Mouse (Mus musculus) kidney, postnatal 10 days (tissue): Measurements from ENCODE around the gene Gm17402.

Experiments
- DNase-seq: peaks from one replicate; pipeline ENCODE4 v3.0.0; 2021; ENCODE audit warnings: mixed read lengths

Gene Gm17402

DNA sequence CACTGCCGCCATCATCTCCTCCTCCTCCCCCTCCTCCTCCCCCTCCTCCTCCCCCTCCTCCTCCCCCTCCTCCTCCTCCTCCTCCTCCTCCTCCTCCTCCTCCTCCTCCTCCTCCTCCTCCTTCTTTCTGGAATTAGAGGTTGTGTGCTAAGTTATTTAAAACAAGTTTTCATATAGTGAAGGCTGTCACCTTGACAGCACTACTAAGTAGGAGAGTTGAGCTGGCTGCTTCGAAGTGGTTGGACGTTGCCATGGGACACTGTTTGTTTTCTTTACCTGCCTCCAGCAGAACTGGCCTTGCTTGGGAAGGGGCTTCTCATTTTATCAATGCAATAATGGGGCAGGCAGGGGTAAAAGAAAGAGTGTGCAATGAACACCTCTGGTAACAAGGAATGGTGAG, at the start of gene Gm17402:
Gene Gm17402, minus strand, starts transcription at position 101 of the 400 bp plus-strand sequence.
- DNase-seq = no peak

DNA sequence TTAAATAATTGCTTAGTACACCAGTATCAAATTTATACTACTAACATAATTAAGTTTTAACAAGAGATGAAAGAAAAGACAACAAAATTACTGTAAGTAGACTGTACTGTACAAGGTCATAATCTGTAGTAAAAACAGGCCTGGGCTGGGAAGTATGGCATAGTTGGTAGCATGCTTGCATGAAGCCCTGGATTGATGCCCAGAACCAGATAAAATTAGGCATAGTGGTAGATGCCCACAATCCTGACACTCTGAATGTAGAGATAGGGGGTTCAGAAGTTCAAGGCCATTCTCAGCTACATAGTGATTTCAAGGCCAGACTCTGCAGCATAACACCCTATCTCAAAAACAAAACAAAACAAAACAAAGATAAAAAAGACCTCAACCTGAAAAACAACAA, 3.3 kb upstream of the Gm17402 start:
- no peak for DNase-seq

DNA sequence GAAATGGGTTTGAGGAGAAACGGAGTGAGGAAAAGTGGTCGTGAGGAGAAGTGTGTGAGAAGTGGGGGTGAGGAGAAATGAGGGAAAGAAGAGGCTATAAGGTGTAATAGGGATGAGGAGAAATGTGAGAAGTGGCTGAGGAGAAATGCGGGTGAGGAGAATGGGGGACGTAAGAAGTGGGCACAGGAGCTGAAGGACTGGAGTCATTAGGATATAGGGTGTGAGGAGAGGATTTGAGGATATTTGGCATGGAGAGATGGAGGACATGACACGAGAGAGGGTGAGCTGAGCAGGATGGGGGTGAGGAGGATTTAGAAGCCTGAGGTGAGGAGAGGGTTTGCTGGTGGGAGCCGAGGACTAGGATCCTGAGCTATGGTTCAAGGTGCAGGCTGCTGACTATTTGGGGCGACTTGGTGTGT, 594 bp downstream of the Gm17402 start:
- no peak for DNase-seq

DNA sequence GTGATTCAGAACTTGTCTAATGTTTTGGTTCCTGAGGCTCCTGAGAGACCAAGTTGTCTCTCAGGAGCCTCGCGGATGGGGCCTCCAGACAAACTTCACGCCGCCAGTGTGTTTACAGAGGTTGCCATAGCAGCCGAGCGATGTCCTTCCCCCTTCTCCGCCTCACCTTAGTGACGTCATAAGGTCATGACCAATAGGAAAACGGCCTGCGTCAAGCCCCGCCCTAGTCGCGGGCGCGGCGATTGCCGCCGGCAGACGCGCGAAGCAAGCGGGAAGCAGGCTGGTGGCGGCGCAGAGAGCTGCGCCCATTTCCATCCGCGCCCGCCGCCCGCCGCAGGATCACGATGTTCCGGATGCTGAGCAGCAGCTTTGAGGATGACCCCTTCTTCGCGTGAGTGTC, 1.1 kb downstream of the Gm17402 start, which contains the start of gene Mlf1:
Gene Mlf1, plus strand, starts transcription at position 226 of the 400 bp plus-strand sequence.
- DNase-seq = peak; percentile 89

DNA sequence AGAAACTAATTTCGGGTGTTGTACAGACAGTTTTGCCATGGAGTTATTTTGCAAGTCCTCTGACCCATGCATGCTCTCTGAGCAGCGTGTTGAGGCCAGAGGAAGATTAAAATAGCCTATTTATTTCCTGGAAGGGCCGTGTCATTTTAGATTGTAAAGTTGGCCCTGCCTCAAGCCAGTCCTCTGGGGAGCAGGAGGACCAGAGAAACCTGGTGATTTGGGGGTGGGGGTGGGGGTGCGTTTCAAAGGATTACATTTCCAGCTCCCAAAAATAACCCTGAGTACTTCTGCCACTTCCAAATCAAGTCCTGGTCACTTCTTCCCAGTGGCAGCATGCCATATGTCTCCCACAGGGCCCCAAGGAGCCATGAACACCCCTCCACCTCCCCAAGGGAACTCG, 2.2 kb downstream of the Gm17402 start:
- no peak for DNase-seq

DNA sequence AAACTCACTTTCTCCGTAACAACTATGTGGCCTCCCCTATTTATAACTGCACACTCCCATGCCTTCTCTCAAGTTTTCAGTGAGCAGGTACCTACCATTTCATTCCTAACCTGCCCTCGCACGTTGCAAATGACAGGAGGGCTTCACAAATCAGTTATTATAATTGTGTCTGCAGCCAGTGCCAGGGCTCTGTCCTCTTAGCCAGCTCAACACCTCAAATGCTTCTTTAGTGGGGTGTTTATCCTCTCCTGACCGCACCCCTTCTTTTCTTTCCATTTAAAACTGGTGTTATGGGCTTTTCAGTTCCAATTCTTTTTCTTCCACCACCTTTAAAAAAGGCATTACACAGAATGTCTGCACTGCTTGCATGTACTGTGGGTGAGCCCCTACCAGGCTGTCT, 2.8 kb downstream of the Gm17402 start:
- no peak for DNase-seq

DNA sequence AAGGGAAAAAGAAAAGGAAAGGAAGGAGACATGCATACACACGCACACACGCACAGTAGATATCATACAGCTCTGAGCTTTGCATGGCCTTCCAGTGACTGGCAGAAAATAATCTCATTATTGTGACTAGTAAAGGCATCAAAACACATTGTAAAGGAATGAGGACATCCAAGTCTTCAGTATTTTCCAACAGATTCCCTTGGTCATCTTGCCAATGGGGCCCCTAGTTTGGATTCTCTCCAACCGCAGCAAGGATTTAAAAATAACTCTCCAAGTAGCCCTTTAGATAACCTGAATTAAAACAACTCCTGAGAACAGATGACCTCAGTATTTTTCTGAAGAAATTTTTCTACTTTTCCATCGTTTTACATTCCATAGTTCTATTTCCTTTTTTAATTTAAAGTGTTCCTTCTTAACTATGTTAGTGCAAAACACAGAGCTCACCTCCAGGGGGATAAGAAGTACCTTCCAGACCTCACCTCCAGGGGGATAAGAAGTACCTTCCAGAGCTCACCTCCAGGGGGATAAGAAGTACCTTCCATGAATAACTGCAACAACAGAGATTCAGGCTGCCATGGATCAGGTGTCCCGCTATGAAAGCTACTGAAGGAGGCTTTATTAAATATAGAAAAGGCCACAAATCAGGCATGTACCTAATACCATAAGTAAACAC, 5.4 kb downstream of the Gm17402 start:
- DNase-seq = no peak

DNA sequence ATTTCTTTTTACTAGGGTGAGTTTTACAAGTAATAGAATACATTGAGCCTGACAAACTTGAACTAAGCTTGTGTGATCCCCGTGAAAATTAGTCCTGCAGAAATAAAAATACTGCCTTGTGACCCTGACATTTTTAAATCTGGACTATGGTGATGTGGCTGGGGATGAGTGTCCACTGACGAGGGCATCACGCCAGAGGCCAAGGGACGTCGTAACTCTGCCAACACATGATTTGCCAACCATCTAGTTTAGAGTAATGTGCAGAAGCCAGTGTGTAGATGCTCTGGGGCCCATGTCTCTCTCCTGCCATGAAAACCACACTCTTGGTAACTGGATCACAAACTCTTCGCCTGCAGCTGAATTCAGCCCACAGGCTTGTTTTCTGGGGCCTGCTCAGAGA, 7.5 kb downstream of the Gm17402 start:
- no peak for DNase-seq

DNA sequence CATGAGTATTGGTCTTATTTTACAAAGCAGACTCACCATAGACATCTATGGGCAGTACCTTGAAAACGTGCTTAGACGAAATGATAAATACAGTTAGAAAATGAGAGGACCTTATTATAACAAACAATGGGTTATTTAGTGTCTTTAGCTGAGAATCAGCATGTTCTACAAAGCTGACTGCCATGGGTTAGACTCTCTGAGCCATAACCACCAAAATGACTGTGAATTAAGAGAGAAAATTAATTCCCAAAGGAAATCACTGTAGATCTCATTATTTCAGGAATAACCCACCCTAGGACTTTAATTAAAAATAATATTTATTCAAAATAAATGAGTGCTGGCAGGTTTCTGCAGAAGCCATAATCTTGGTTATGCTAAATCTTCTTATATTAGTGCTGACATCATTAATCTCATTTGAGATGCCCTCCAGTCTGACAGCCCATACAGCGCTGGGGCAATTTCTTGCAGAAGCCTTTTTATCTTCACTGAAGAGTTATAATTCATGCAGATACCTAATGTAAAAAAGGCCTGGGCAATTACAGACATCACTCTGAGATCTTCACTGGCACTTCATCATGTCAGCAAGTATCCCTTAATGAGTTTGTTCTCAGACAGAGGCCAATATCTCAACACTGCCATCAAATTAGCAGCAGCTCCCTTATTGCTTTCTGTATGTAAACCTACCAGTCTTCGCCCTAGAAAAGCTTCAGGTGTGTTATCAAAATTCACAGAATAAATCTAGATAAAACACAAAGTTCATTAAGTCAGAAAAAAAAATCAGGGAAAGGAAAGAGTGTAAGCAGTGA, 8.7 kb downstream of the Gm17402 start:
- no peak for DNase-seq

DNA sequence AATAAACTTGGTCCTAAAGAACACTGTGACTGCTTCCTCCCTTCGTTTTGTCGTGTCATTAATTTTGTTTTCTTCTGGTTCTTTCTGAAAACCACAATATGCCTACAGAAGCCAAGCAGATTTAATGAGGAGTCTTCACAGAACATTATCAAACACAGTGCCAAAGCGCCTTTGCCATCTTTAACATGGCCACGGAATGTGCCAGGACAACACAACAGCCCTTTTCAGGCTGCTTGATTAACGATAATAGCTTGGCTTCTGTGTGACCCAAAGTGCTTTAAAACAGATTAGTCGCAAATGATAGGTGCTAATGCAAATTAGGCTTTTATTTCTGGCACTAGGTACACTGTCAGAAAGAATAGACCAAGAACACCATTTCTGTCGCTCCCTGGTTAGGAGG, 16.6 kb downstream of the Gm17402 start:
- DNase-seq = no peak

DNA sequence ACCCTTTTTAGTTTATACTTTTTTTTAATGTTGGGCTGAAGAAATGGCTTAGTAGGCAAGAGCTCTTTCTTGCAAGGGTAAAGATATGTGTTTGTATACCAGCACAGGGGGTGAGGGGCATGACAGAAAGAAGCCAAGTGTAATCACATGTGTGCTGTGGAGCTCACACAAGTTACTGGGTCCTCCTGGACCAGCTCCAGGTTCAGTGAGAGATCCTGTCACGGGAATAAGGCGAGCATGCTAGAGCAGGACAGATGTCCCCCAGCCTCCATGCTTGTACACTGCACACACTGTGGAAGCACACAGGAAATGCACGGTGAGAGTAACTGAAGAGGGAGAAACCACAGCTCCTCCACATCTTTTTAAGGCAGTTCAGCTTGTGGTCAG, 22.2 kb downstream of the Gm17402 start:
- DNase-seq = no peak

DNA sequence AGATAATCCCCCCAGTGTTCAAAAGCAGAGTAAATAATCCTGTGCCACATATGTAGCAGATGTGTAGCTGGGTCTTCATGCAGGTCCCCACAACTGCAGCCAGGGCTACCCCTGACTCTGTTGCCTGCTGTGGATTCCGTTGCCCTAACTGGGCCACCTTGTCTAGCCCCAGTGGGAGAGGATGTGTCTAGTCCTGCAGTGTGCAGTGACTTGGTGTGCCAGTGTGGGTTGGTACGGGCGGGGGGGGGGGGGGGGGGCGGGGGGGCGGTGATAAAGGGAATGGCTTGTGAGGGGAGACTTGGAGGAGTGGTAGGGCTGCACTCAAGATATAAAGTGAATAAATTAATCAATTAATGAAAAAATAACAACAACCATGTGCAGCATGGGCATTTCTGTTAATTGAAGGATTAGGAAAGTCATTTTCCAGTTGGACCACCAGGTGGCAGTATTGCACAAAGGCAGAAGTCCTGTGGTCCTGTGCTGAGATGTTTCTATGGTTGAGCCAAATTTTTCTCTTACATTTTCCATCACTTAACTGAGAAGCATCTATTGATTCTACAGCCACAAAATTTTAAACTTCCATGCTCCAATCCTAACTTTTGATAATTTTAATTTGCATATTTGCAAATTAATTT, 22.7 kb downstream of the Gm17402 start:
- DNase-seq = peak; percentile 47

DNA sequence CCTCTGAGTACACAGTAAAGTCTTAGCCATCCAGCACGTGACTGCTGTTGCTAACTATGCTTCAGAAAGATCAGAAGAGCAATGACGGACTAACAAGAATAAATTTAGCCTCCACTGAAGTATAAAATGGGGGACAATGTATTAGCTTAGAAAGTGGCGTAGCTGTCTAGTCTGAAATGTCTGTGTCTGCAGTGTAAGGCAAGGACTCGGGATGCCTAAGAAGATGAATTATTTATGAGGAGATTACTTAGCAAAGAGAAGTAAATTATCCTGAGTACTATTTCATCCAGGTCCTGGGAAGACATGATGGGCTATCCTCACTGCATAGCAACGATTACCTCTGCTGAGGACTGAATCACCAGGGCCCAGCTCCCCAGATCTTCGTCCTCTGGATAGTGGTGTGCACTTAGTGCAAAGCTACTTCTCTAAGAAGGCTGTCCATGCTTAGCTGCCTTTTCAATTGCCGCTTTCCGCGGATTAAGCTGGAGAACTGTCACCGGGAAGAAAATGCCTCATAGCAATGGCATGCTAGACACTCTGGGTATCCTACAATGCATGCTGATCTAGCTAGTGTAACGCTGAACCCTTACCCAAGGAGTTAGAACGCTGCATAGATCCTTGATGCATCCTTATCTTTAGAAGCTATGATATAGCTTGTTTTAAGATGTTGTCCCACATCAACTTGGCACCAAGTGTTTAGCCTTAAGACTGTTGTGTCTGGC, 23.4 kb downstream of the Gm17402 start:
- no peak for DNase-seq

DNA sequence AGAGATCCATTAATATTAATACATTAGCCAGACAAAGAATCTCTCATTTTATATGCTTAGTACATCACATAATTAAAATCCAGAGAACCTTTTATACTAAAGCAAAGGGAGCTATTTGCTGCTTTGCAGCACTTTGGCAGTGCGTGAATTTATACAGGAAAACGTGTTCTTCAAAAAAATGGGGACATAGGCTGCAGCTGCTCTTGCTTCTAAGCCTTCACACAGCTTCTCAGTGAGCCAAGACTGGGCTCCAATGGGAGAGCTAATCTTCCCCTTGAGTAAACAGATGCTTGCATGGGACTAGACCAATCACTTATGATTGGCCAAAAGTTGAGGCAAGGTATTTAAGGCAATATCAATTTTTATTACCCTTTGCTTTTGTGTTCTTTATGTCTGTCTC, 28.3 kb downstream of the Gm17402 start:
- DNase-seq = no peak

DNA sequence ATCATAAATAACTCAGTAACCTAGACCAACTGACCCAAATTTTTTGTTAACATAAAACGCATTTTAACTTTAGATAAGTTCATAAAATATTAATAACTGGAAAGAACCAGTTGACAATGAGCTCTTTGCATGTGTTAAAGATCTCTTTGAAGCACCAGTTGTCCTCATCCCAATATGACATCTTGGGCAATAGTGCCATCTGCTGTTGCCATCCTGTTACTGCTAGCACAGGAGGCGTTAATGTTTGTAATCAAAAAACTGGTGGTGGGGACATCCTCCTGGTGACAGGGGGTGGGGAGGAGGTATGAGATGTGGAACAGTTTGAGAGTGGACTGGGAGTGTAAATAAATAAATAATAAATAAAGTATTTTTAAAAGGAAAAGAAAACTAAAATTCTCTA, 30.4 kb downstream of the Gm17402 start:
- DNase-seq = peak; percentile 66

DNA sequence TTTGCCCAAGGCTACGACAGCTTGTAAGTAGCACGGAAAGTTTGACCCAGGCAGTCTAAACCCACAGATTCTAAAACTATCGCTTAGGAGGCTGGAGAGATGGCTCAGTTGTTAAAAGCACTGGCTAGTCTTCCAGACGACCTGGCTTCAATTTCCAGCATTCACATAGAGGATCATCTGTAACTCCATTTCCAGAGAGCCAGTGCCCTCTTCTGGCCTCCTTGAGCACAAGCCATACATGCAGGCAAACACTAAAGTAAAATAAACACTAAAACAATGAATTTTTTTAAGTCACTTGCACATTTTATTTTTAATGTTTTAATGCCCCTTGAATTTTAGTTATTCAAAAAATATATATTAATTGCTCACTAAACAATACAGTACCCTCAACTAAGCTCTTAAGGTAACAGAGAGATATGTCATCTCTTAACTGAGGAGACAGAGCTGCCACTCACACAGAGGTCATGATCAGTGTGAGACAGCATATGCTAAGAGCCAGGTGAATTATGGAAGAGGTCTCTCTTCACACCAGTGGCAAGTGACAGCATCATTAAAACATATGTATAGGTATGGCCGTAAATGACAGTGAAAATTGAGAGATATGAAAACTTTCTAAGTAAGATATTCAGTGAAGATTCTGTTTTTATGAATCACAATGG, 31.8 kb downstream of the Gm17402 start:
- DNase-seq = peak; percentile 8

DNA sequence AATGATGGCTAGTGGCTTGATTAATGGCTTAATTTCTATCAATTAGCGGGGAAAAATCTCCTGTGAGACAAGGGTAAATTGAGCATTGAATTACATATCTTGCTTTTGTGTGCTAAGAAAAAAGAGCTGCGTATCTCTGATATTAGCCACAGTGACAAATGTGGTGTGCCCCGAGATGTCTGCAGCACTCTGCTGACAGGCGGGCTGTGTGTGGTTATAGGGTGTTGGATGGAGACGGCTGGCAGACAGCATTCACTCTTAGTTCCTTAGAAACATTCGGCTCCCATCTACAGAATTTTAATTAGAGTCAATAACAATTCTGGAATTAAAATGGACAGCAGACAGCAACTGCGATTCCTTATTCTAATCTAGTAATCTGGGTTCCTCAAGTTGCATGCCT, 34.0 kb downstream of the Gm17402 start:
- no peak for DNase-seq

DNA sequence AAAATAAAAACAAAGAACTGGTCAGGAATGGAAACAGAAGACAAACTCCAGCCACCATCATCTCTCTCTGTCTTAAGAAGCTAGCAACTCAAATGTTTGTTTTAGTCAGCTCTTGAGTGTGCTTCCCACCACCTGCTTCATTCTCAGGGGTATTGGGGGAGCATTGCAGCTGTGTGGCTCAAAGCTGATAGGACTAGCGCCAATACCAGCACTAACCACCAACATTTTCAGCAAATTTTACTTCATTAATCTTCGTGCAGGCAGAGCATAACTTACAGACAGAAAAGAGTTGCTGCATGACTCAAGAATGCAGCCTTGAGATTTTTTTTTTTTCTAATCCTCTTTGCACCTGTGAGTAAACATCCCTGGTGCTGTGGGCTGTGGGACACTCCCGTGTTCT, 35.4 kb downstream of the Gm17402 start:
- no peak for DNase-seq

DNA sequence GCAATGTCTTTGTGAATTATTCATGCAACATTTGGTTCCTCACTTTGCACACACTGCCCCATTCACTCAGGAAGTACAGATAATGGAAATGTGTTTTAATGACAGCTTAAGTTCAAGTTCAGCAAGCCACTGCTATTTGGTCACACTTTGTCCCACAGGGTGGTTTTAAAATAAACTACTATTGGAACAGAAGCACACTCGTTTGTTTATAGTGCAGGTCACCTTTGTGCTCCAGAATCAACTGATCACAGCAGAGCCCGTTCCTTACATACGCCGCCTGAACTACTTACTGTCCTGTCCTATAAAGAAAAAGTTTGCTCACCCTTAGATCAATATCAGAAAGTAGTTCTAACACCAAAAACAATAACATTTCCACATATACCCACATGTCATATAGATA, 52.5 kb downstream of the Gm17402 start:
- DNase-seq = no peak
